Mouse (Mus musculus): Measurements from ENCODE around the gene Tmem126b. TPM values are rescaled to one million over a fixed set of nuclear protein-coding genes. Genes with fewer than 3 reads are reported as not detected.

Gene Tmem126b
- total RNA-seq, 4 experiments from 2014 or later, result 18.6 to 23.7 (median 20.9) TPM

GRCm38 (mm10) chr7:90426020-90427001 is 49.5 kb downstream of the Tmem126b start, which contains the start of gene Ccdc89:
Gene Ccdc89, plus strand, starts transcription at chr7:90426577.
- peak; percentile 61 to 66 for DNase-seq (ENCODE audit: low spot score in 2 of 2)

Other genes starting within 250 kb of the Tmem126b start
- gene Ccdc83, start 210.2 kb downstream of the Tmem126b start, total RNA-seq (2022), result not detected
- gene Sytl2, start 173.7 kb downstream of the Tmem126b start, total RNA-seq (2022), result 1 to 10 TPM; 2.1 to 3.8 (median 3.1) TPM
- gene Ccdc89, start 49.4 kb downstream of the Tmem126b start, total RNA-seq (2022), result not detected
- 10 to 100 TPM; 15.3 to 17.7 (median 15.8) TPM for gene Crebzf, start 33.3 kb downstream of the Tmem126b start, total RNA-seq (2022)
- 100 to 1,000 TPM in 3 of 4 experiments, 10 to 100 TPM in 1; 98.1 to 124 (median 119) TPM for gene Tmem126a, start 18.8 kb downstream of the Tmem126b start, total RNA-seq (2022)
- gene Dlg2, start 671 bp upstream of the Tmem126b start, total RNA-seq (2022), result under 1 TPM; 0.21 to 0.94 (median 0.48) TPM